Mouse (Mus musculus) forebrain, embryonic 14.5 days (tissue): Measurements from ENCODE around the gene Tbx3. TPM values are rescaled to one million over a fixed set of nuclear protein-coding genes. Genes with fewer than 3 reads are reported as not detected.
A peak's percentile ranks its signal among the peaks of the same experiment; 100 is the strongest.

Source experiments
- ATAC-seq: fragments of 200-750 bp; cut with Nextera tagmentation; 2 replicates; pipeline ENCODE4 v1.8.0; 2017; ENCODE audit warnings: mild to moderate bottlenecking, moderate library complexity
- DNase-seq: peaks from one replicate; pipeline ENCODE4 v3.0.0-alpha.2; 2015; ENCODE audit warnings: low spot score
- H3K27ac ChIP-seq: fragments of 300-500 bp; sonication (generic); 2 replicates; pipeline ENCODE4 v1.5.1; 2014; ENCODE audit warnings: low read depth, mild to moderate bottlenecking, control low read depth, low read length, moderate library complexity
- H3K27me3 ChIP-seq: fragments of 300-500 bp; sonication (generic); replicated peaks from 2 replicates; pipeline ENCODE4 v1.6.1; 2014; ENCODE audit warnings: low read length, control low read depth, mixed read lengths; ENCODE audit not compliant: control insufficient read depth, insufficient read depth
- H3K36me3 ChIP-seq: fragments of 300-500 bp; sonication (generic); 2 replicates; pipeline ENCODE4 v1.6.1; 2014; ENCODE audit warnings: low read length, control low read depth; ENCODE audit not compliant: control insufficient read depth, insufficient read depth
- H3K4me1 ChIP-seq: fragments of 300-500 bp; sonication (generic); 2 replicates; pipeline ENCODE4 v1.6.1; 2014; ENCODE audit warnings: antibody characterized with exemption, low read length, control low read depth; ENCODE audit not compliant: control insufficient read depth, insufficient read depth
- H3K4me2 ChIP-seq: fragments of 300-500 bp; sonication (generic); 2 replicates; pipeline ENCODE4 v1.6.1; 2014; ENCODE audit warnings: mild to moderate bottlenecking, control low read depth, low read length
- H3K4me3 ChIP-seq: fragments of 300-500 bp; sonication (generic); 2 replicates; pipeline ENCODE4 v1.5.1; 2014; ENCODE audit warnings: low read depth, low read length, control low read depth
- H3K9ac ChIP-seq: fragments of 300-500 bp; sonication (generic); 2 replicates; pipeline ENCODE4 v1.6.1; 2014; ENCODE audit warnings: mild to moderate bottlenecking, low read length, control low read depth, moderate library complexity
- H3K9me3 ChIP-seq: fragments of 300-500 bp; sonication (generic); replicated peaks from 2 replicates; pipeline ENCODE4 v1.6.1; 2016; ENCODE audit warnings: low read length, control low read depth, mixed read lengths; ENCODE audit not compliant: control insufficient read depth
- WGBS: fragments of 180-500 bp; shearing (Covaris S2); extraction: QIAGEN DNeasy Blood & Tissue Kit; methylation state at CpG from one replicate; pipeline ENCODE4 v1.1.7; 2014; 5-methylcytosine and 5-hydroxymethylcytosine counted together
- polyA plus RNA-seq: library from polyadenylated mRNA; unstranded; fragments of >200 nt; fragmentation: Nextera tagmentation; extraction: Ambion mirVana; gene quantifications from 2 replicates; pipeline ENCODE4 v1.2.1, GENCODE M21; 2014

Tbx3 gene
- polyA plus RNA-seq: 1.7 and 2.8 TPM in 2 replicates

GRCm38 (mm10) chr5:119670566-119671108, at the start of gene Tbx3:
TSS of gene Tbx3 (plus strand) at chr5:119670669.
- Histone ChIP-seq H3K27ac (no peak within 1 kb of the TSS), H3K4me2 (peak within 1 kb of the TSS; percentile 49), H3K9ac (peak within 1 kb of the TSS; percentile 53), H3K36me3 (no peaks in the 10 kb centered on the region), H3K4me1 (peaks cover 6% of the 10 kb centered on the region; the same call in 1 of the 2 replicates), H3K4me3 (peak within 1 kb of the TSS; percentile 22), H3K27me3 (peaks cover 95% of the 10 kb centered on the region), H3K9me3 (no peaks in the 10 kb centered on the region)
- WGBS: 0% methylated on average over 43 of the region's 43 CpGs
- ATAC-seq: peak; percentile 95
- DNase-seq: peak; percentile 92

GRCm38 (mm10) chr5:119622076-119622475, 48.4 kb upstream of the Tbx3 start:
- no peak overlapping the region for H3K9ac ChIP-seq
- H3K27ac ChIP-seq: no peak overlapping the region
- H3K9me3 ChIP-seq: no peaks in the 10 kb centered on the region
- no peak overlapping the region for H3K4me3 ChIP-seq
- peaks cover 21% of the 10 kb centered on the region for H3K27me3 ChIP-seq
- WGBS: 67% methylated on average over 1 of the region's 1 CpGs
- H3K36me3 ChIP-seq: no peaks in the 10 kb centered on the region
- peaks cover 8% of the 10 kb centered on the region for H3K4me1 ChIP-seq
- ATAC-seq: no peak
- no peak overlapping the region for H3K4me2 ChIP-seq
- no peak for DNase-seq

GRCm38 (mm10) chr5:119624554-119624953, 45.9 kb upstream of the Tbx3 start:
- H3K4me1 ChIP-seq: peaks cover 8% of the 10 kb centered on the region
- 40% methylated on average over 1 of the region's 1 CpGs for WGBS
- no peaks in the 10 kb centered on the region for H3K9me3 ChIP-seq
- ATAC-seq (no peak), DNase-seq (no peak)
- no peak overlapping the region for H3K4me2 ChIP-seq
- no peak overlapping the region for H3K27ac ChIP-seq
- H3K9ac ChIP-seq: no peak overlapping the region
- H3K27me3 ChIP-seq: peaks cover 31% of the 10 kb centered on the region
- H3K36me3 ChIP-seq: no peaks in the 10 kb centered on the region
- no peak overlapping the region for H3K4me3 ChIP-seq

- Histone ChIP-seq H3K27me3 (peaks cover 31% of the 10 kb centered on the region), H3K4me2 (no peak overlapping the region), H3K9me3 (no peaks in the 10 kb centered on the region), H3K36me3 (no peaks in the 10 kb centered on the region), H3K4me1 (peaks cover 8% of the 10 kb centered on the region), H3K27ac (no peak overlapping the region), H3K4me3 (no peak overlapping the region), H3K9ac (no peak overlapping the region)
- WGBS: 7% methylated on average over 13 of the region's 13 CpGs
- peak; percentile 25 for DNase-seq
- ATAC-seq: no peak
Observed at GRCm38 (mm10) chr5:119625603-119626002, 44.9 kb upstream of the Tbx3 start.

GRCm38 (mm10) chr5:119626154-119626553, 44.3 kb upstream of the Tbx3 start:
- H3K4me3 ChIP-seq: no peak overlapping the region
- no peak overlapping the region for H3K9ac ChIP-seq
- H3K4me2 ChIP-seq: peak overlapping the region; percentile 36; the same call in 1 of the 2 replicates
- H3K36me3 ChIP-seq: no peaks in the 10 kb centered on the region
- H3K27me3 ChIP-seq: peaks cover 31% of the 10 kb centered on the region
- peaks cover 8% of the 10 kb centered on the region for H3K4me1 ChIP-seq
- WGBS: 13% methylated on average over 9 of the region's 9 CpGs
- ATAC-seq (no peak), DNase-seq (no peak)
- H3K9me3 ChIP-seq: no peaks in the 10 kb centered on the region
- H3K27ac ChIP-seq: no peak overlapping the region

- peak; percentile 48 for DNase-seq
- Histone ChIP-seq H3K9me3 (no peaks in the 10 kb centered on the region), H3K4me3 (0 out of 2 replicates have a peak overlapping the region, but pooled peaks have one; percentile 14), H3K36me3 (no peaks in the 10 kb centered on the region), H3K9ac (0 out of 2 replicates have a peak overlapping the region, but pooled peaks have one; percentile 29), H3K4me2 (peak overlapping the region; percentile 36), H3K27ac (no peak overlapping the region), H3K27me3 (peaks cover 31% of the 10 kb centered on the region), H3K4me1 (peaks cover 8% of the 10 kb centered on the region)
- 1% methylated on average over 22 of the region's 22 CpGs for WGBS
- no peak for ATAC-seq
Observed at GRCm38 (mm10) chr5:119626662-119627061, 43.8 kb upstream of the Tbx3 start.

- Histone ChIP-seq H3K4me2 (no peak overlapping the region), H3K4me3 (no peak overlapping the region), H3K36me3 (no peaks in the 10 kb centered on the region), H3K27ac (no peak overlapping the region), H3K9ac (no peak overlapping the region), H3K9me3 (no peaks in the 10 kb centered on the region), H3K27me3 (peaks cover 31% of the 10 kb centered on the region), H3K4me1 (peaks cover 8% of the 10 kb centered on the region)
- WGBS: 90% methylated on average over 3 of the region's 3 CpGs
- ATAC-seq: no peak
- DNase-seq: no peak
Observed at GRCm38 (mm10) chr5:119628100-119628499, 42.4 kb upstream of the Tbx3 start.

- Histone ChIP-seq H3K9ac (no peak overlapping the region), H3K27ac (no peak overlapping the region), H3K36me3 (no peaks in the 10 kb centered on the region), H3K4me1 (peaks cover 8% of the 10 kb centered on the region), H3K9me3 (no peaks in the 10 kb centered on the region), H3K4me3 (no peak overlapping the region), H3K27me3 (peaks cover 31% of the 10 kb centered on the region), H3K4me2 (no peak overlapping the region)
- no peak for ATAC-seq
- peak; percentile 19 for DNase-seq
- WGBS: 29% methylated on average over 12 of the region's 12 CpGs
Observed at GRCm38 (mm10) chr5:119628746-119629327, 41.6 kb upstream of the Tbx3 start.

GRCm38 (mm10) chr5:119633581-119633980, 36.9 kb upstream of the Tbx3 start:
- no peaks in the 10 kb centered on the region for H3K9me3 ChIP-seq
- H3K9ac ChIP-seq: no peak overlapping the region
- 77% methylated on average over 4 of the region's 4 CpGs for WGBS
- DNase-seq: no peak
- no peaks in the 10 kb centered on the region for H3K27me3 ChIP-seq
- H3K4me1 ChIP-seq: no peaks in the 10 kb centered on the region
- H3K27ac ChIP-seq: no peak overlapping the region
- no peak overlapping the region for H3K4me2 ChIP-seq
- no peak for ATAC-seq
- no peak overlapping the region for H3K4me3 ChIP-seq
- H3K36me3 ChIP-seq: no peaks in the 10 kb centered on the region
